Mouse (Mus musculus): ENCODE data around the gene Suclg2.
"Not testable (repeated sequence)": the region's sequence is repeated elsewhere in the genome, so short reads cannot be mapped to it uniquely, and the experiment has no call there.

Gene Suclg2

DNA sequence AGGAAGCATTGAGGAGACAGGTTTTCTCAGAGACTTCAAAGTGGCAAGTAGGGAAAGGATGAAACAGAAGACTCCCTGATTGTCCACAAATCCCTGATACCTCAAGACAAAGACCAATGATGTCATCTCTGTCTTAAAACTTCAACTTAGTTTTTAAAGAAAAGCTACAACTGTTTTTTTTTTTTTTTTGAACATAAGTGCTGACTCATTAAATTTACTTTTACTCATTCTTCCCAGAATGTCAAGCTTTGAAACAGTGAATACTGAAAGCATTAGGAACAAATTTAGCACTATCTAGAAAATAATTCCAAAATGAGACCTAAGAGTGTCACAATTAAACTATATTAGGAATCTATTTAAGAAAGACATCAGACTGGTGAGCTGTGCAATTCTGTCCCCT, 98.8 kb downstream of the Suclg2 start:
- no peak for DNase-seq

GRCm38 (mm10) chr6:95618434-95618833, 100.2 kb downstream of the Suclg2 start:
- DNase-seq, result no peak

DNA sequence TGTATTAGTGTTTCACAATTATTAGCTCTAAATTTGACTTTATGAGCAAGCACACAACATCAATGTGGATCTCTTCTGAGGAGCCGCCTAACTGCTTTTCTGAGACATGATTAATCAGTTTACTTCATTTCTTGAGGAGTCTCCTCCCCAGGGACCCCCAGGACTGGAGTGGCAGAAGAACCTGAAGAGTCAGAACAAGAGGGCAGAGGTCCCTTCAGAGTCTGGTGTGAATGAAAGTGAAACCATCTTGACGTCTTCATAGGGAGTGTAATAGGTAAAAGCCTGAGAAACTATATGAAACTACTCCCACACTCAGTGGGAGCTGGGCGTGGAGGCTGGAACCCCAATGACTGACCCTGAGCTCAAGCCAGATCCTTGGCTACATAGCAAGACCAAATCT, 105.4 kb downstream of the Suclg2 start:
- no peak for DNase-seq

DNA sequence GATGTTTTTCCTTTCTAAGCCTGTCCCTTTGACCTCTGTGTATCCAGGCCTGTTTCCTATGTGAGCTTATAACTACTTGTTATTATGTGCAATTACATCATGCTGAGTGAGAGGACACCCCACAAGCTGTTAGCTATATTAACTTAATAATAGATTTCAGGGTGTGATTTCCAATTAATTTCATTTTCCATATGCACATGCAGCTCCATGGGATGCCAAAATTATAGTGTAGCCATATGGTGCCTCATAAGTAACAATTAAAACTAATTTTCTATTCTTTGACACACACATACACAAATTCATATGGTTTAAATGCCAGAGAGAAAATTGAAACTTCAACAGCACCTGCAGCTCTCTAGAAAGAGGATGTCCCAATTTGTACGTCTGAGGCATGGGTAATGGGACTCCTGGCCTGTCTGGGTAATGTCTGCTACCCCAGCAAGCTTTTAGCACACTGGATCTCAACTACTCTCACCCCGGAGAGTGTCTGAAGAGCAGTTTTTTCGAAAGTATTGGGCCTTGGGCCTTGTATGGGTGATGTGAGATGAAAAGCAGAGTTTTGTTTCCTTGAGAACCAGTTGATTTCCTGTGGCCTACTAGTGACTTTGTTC, 106.1 kb downstream of the Suclg2 start:
- no peak for DNase-seq

DNA sequence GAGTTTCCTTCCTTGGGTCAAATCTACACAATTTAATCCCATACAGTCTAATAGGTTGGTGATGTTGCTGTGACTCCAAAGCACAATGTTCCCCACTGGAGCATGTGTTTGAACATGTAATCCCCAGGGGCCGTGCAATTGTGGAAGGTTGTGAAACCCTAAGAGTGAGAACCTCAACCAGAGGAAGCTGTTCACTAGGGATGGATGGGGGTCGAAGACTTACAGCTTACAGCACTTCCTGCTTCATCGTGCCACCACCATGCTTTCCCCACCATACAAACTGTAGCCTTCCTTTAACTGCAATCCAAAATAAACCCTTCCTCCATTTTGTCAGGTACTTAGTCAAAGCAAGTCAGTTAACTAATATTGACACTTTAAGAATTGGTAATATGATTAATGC, 107.5 kb downstream of the Suclg2 start:
- DNase-seq, result no peak

- DNase-seq, result no peak
These were observed 110.5 kb downstream of the Suclg2 start for GRCm38 (mm10) chr6:95608123-95608522.

- not testable (repeated sequence) for DNase-seq
These were observed 117.9 kb downstream of the Suclg2 start for GRCm38 (mm10) chr6:95600731-95601130.

DNA sequence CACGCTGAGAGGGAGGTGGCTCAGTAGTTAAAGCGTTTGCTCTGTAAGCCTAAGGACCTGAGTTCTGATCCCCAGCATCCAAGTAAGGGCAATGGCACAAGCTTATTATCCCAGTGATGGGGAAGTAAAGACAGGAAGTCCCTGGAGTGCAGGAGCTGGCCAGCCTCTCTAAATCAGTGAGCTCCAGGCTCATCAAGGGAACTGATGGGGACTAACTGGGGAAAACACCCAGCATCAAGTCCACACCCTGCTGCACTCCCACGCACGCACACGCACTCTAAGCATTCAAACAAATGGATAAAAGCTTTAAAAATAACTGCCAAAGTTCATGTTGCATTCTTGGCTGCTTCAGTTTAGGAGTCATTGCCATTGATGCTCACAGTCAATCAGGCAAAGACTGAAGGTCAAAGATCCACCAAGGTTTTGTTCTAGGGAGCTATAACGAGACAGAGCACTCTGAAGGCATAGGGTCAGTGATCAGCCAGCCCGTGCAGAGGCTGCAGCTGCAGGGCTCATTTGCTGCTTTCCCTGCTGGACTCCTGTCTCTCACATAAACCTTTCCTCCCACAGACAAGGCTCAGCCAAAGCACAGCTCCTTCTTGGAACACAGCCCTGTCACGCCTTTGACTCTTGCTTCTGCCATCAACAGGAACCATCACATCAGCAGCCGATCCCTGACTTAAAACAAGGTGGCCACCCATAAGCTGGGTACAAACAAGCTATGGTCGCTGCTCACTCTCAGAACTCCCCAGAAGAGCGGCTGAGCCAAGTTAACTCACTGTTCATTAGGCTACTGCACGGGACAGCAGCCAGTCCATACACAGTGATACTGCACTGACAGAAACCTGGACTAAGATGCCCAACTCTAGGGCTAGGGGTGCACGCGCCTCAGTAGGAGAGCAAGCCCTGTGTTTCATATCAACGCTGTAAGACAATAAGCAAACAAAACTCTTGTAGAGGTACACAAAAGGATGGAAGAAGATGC, 121.5 kb downstream of the Suclg2 start:
- peak; percentile 59 for DNase-seq

DNA sequence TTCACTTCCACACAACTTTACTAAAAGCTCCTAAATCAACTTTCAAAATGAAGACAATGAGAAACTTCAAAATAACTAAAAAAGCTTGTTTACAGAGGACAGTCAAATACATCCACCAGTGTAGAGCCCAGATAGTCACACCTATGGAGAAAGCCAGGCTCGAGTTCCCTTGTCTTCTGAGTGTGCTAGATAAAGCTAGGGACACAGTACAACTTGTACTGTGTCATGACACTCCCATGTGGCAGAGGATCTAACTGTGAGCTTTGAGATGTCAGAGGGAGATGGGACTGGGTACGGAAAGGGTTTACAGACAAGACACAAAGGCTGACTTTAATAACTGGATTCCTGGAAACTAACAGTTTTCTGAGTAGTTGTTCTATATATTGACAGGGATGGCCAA, 122.7 kb downstream of the Suclg2 start:
- DNase-seq, result no peak

DNA sequence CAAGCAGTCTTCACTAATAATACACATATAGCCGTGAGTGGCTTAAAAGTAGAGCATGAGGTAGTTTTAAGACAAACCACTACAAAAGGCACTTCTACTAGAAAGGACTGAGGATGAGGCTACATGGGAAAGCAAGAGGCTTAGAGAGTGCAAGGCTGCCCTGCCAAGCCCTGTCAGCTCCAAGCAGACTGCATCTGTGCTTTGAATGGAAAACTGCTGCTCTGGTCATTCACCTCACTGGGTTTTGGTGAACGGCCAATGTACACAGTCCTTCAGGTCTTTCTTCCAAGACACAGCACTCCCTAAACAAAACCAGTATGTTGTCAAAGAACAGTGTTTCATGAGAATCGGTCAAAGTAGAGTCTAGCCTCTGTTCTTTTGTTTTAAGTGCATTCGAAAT, 124.4 kb downstream of the Suclg2 start:
- DNase-seq, result no peak

DNA sequence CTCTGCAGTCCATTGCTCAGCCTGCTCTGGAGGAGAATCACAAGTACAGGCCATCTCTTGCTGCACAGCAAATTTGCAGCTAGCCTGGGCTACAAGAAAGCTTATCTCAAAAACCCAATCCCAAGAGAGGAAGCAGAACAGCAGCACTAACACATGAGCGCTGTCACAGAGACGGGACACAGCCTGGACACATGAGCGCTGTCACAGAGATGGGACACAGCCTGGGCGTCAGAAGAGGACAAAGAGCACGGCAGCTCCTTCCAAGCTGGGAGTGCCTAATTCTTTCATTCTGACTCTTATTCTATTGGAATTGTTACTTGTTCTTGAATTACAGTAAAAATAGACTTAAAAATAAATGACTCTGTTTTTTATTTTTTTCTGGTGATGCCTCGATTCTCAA, 126.2 kb downstream of the Suclg2 start:
- DNase-seq, result no peak

DNA sequence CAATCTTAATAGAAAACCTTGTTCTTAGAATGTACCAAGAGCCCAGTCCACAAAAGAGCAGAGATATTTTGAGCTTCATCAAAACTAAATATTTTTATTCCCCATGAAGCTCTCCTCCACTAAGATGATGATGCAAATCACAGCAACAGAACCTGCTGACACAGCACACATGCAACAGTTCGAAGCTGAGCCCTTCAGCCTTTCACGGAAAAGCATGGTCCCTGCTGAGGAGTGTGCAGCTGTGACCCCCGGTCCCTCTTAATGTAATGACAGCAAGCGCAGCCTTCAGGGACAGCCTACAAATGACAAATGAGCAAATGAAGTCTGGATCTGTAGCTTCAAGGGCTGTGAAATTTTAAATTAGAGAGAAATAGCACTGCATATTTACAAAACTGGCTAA, 128.1 kb downstream of the Suclg2 start:
- no peak for DNase-seq

DNA sequence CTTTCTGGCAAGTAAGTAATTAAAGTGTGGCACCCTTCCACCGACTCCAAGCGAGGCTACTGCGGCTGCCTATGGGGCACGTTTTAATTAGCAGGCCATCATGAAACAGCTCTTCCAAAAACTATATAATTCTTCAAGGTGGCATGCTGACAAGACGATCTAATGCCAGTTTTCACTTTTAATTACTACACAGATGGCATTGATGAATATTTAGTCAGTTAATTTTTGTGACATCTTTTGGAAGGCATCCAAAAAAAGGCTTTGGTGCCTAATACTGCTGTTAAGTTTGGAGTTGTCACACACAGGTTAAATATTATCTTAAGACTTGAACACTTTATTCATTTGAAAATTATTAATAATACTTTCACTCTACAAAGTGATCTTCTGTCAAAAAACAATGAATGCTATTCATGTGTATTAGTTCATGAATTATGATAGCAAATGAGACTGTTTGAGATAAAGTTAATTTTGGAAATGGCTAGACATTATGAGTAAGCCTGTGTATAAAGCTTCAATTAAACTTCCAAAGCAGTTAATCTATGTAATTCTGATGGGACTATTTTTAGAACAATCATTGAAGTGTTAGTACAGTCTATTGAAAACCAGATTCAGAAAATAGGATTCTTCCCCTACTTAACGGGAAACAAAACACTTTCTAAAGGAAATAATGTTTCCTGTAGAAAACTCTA, 131.3 kb downstream of the Suclg2 start:
- no peak for DNase-seq

- DNase-seq, result no peak
These were observed 136.7 kb downstream of the Suclg2 start for GRCm38 (mm10) chr6:95581893-95582292.

- DNase-seq, result no peak
These were observed 138.8 kb downstream of the Suclg2 start for GRCm38 (mm10) chr6:95579792-95580191.

DNA sequence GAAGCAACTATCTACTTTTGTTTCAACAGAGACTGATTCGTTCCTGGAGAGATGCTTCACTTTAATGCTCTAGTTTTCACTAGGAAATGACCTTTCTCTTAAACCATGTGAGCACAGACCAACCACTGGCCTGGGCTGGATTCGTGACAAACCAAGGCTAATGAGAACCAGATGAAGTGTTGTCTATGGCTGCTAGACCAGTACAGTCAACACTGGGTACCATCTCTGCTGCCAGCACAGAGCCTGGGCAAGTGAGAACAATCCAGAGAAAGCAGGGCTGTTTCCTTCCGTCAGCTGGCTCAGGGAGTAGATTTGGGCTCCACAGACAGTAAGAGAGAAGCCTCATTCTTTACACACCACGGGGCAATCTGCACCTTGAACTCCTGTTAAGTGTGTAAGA, 143.1 kb downstream of the Suclg2 start:
- DNase-seq, result no peak

DNA sequence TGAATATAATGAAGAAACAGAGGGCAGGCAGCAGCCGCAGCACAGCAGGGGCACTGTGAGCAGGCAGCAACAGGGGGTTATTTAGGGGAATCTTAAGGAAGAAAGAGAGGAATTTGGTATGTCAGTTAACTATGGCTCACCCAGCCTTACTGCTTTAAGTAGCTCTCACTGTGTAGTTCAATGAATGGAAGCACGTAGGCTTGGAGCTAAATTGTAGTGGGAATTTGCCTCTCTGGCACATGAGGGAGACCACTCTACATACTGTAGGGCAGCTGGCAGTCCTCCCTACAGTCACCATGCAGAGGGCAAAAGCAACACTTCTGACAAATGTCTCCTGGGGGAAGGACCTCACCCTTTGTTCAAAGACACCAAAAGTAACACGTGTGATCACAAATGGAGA, 143.7 kb downstream of the Suclg2 start:
- no peak for DNase-seq

DNA sequence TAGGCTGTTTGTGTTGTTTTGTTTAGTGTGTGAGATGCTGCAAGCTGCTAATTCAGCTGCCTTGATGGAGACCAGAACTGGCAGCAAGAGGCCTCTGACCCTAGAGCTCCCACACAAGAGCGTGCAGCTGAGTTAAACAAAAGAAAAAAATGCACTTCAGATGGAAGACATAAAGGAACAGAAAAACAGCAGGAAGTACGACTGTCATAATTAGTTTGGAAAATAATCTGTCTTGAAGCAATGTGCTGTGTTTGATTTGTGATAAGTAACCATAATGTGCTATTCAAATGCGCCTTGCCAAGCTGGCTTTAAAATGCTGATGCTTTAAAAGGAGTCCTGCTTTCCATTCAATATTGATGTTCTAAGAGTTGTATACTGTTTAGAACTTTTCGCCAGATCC, 144.2 kb downstream of the Suclg2 start:
- DNase-seq, result no peak

- DNase-seq, result no peak
These were observed 145.4 kb downstream of the Suclg2 start for GRCm38 (mm10) chr6:95573035-95573759.

GRCm38 (mm10) chr6:95571620-95572019, 147.0 kb downstream of the Suclg2 start:
- DNase-seq, result no peak

- DNase-seq, result no peak
These were observed 155.1 kb downstream of the Suclg2 start for GRCm38 (mm10) chr6:95563355-95564009.

DNA sequence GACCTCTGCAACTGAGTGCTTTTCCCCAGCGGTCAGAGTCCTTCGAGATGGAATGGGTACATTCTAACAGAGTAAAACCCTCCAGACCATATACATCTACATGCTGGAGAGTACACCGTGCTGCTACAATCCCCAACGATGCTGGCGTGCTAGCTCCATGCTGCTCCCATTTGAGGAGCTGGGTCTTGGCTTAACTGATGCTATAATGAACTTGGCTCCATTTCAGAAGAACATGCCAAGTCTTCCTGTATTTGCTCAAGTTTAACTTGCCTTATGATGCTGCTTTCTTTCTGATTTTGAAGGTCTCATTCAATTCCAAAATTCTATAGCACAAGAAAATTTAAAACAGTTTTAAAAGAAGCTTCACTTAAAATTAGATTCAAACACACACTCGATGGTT, 162.3 kb downstream of the Suclg2 start:
- no peak for DNase-seq
